Mouse (Mus musculus) stomach, embryonic 16.5 days (tissue): ENCODE data around the gene Cyb561. TPM values are rescaled to one million over a fixed set of nuclear protein-coding genes. Genes with fewer than 3 reads are reported as not detected.

Experiments
- ATAC-seq: fragments of 200-750 bp; cut with Nextera tagmentation; 2 replicates; pipeline ENCODE4 v1.8.0; 2017; ENCODE audit warnings: moderate number of reproducible peaks, moderate TSS enrichment; ENCODE audit not compliant: insufficient read depth, low FRiP score
- H3K27ac ChIP-seq: fragments of 300-500 bp; sonication (generic); 2 replicates; pipeline ENCODE4 v1.5.1; 2014; ENCODE audit warnings: low read length
- H3K27me3 ChIP-seq: fragments of 300-500 bp; sonication (generic); 2 replicates; pipeline ENCODE4 v1.6.1; 2014; ENCODE audit warnings: low read length, control low read depth, mixed read lengths; ENCODE audit not compliant: control insufficient read depth, insufficient read depth
- H3K36me3 ChIP-seq: fragments of 300-500 bp; sonication (generic); 2 replicates; pipeline ENCODE4 v1.6.1; 2014; ENCODE audit warnings: low read length; ENCODE audit not compliant: control insufficient read depth, insufficient read depth
- H3K4me1 ChIP-seq: fragments of 300-500 bp; sonication (generic); 2 replicates; pipeline ENCODE4 v1.6.1; 2014; ENCODE audit warnings: low read length, control low read depth, mixed read lengths; ENCODE audit not compliant: control insufficient read depth, insufficient read depth
- H3K4me2 ChIP-seq: fragments of 300-500 bp; sonication (generic); 2 replicates; pipeline ENCODE4 v1.6.1; 2014; ENCODE audit warnings: low read depth, low read length, mixed read lengths
- H3K4me3 ChIP-seq: fragments of 300-500 bp; sonication (generic); replicated peaks from 2 replicates; pipeline ENCODE4 v1.5.1; 2014; ENCODE audit warnings: mild to moderate bottlenecking, low read length
- H3K9ac ChIP-seq: fragments of 300-500 bp; sonication (generic); 2 replicates; pipeline ENCODE4 v1.6.1; 2014; ENCODE audit warnings: low read length
- H3K9me3 ChIP-seq: fragments of 300-500 bp; sonication (generic); replicated peaks from 2 replicates; pipeline ENCODE4 v1.6.1; 2016; ENCODE audit warnings: low read length, control low read depth; ENCODE audit not compliant: control insufficient read depth
- WGBS: fragments of 180-500 bp; shearing (Covaris S2); extraction: QIAGEN DNeasy Blood & Tissue Kit; methylation state at CpG from one replicate; pipeline ENCODE4 v1.1.7; 2014; 5-methylcytosine and 5-hydroxymethylcytosine counted together
- polyA plus RNA-seq: library from polyadenylated mRNA; unstranded; fragments of >200 nt; fragmentation: Nextera tagmentation; extraction: Ambion mirVana; gene quantifications from 2 replicates; pipeline ENCODE4 v1.2.1, GENCODE M21; 2015

Cyb561 gene
- polyA plus RNA-seq, 1 experiment from 2014 or later = 45.6 TPM

GRCm38 (mm10) chr11:105934816-105935215 lies 18.3 kb downstream of the Cyb561 start:
- Histone ChIP-seq H3K9me3 (no peaks in the 10 kb centered on the region), H3K27ac (peak overlapping the region; percentile 41), H3K4me1 (0 out of 2 replicates have a peak, but pooled peaks cover 9% of the 10 kb centered on the region), H3K9ac (no peak overlapping the region), H3K36me3 (no peaks in the 10 kb centered on the region), H3K27me3 (no peaks in the 10 kb centered on the region), H3K4me2 (no peak overlapping the region), H3K4me3 (no peak overlapping the region)
- 60% methylated on average over 6 of the region's 6 CpGs for WGBS
- peak; percentile 41; the same call in 1 of the 2 replicates for ATAC-seq

DNA sequence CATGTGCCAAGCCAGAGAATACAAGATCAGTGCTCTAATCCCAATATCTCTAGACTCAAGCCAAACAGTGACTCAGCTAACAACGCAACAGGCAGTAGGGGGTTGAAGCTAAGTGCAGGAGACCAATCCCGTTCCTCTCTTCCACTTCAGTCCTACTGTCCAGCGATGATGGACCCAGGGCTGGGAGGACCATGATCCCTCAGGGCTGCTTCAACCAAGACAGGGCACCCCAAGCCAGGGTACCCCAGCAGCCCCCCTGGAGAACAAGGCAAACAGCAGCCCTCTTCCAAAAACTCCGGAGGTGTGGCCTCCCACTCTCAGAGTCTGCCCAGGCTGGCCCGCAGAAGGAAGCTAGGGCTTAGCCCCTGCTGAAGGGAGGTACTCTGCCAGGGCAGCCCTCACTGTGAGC lies 18.8 kb downstream of the Cyb561 start:
- Histone ChIP-seq H3K4me1 (0 out of 2 replicates have a peak, but pooled peaks cover 9% of the 10 kb centered on the region), H3K27ac (peak overlapping the region; percentile 38; the same call in 1 of the 2 replicates), H3K27me3 (no peaks in the 10 kb centered on the region), H3K9me3 (no peaks in the 10 kb centered on the region), H3K9ac (no peak overlapping the region), H3K4me3 (no peak overlapping the region), H3K36me3 (no peaks in the 10 kb centered on the region), H3K4me2 (no peak overlapping the region)
- no peak; the same call in 1 of the 2 replicates for ATAC-seq
- WGBS = 51% methylated on average over 5 of the region's 5 CpGs

DNA sequence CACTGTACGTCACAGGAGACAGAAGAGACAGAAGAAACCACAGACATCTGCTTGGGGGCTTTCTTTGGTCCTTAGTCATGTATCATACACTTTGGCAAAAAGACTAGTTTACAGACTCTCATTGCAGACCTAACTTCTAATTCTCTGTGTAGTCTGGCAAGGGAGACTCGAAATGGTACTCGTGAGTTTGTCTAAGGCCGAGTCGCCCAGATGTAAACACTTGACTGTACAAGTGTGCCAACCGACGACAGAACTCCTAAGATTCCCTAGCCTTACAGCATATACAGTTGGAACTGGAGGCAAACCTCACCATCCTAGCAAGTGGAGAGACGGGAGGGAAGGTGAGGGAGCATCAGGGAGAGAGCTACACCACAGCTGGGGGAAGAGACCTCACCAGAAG lies 19.4 kb downstream of the Cyb561 start:
- Histone ChIP-seq H3K27ac (no peak overlapping the region), H3K4me2 (no peak overlapping the region)
- 77% methylated on average over 8 of the region's 8 CpGs for WGBS

GRCm38 (mm10) chr11:105931380-105931779 lies 21.8 kb downstream of the Cyb561 start:
- H3K27ac ChIP-seq = no peak overlapping the region
- H3K9me3 ChIP-seq = no peaks in the 10 kb centered on the region
- H3K4me3 ChIP-seq = no peak overlapping the region
- no peaks in the 10 kb centered on the region for H3K27me3 ChIP-seq
- H3K4me2 ChIP-seq = no peak overlapping the region
- WGBS = 89% methylated on average over 3 of the region's 3 CpGs
- ATAC-seq = no peak
- H3K9ac ChIP-seq = no peak overlapping the region
- H3K4me1 ChIP-seq = 0 out of 2 replicates have a peak, but pooled peaks cover 9% of the 10 kb centered on the region
- no peaks in the 10 kb centered on the region for H3K36me3 ChIP-seq

More for the DNA sequence above, 19.4 kb downstream of the Cyb561 start:
- Histone ChIP-seq H3K27me3 (no peaks in the 10 kb centered on the region), H3K4me3 (no peak overlapping the region), H3K9me3 (no peaks in the 10 kb centered on the region), H3K4me1 (0 out of 2 replicates have a peak, but pooled peaks cover 9% of the 10 kb centered on the region), H3K36me3 (no peaks in the 10 kb centered on the region), H3K9ac (no peak overlapping the region)
- no peak for ATAC-seq

DNA sequence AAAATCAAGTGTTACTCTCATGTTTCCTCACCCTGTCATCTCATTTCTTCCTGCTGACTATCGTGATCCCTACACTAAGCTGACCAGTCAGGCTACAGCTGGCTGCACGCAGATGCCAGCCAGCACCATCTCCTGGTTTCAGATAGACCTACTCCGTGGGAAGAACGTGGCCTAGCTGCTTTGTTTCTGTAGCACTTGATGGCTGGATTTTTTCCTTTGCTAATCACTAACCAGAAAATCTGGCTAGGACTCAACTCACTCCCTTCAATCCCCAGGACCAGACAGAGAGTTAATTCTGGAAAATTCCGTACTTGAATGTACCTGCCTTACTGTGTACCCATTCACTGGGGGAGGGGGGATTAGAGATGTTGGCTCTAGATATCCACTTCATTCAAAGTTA lies 25.0 kb downstream of the Cyb561 start:
- Histone ChIP-seq H3K9ac (no peak overlapping the region), H3K4me2 (no peak overlapping the region), H3K4me3 (no peak overlapping the region), H3K9me3 (no peaks in the 10 kb centered on the region), H3K36me3 (no peaks in the 10 kb centered on the region), H3K27me3 (no peaks in the 10 kb centered on the region), H3K4me1 (no peaks in the 10 kb centered on the region), H3K27ac (no peak overlapping the region)
- WGBS = 75% methylated on average over 5 of the region's 5 CpGs
- no peak for ATAC-seq

DNA sequence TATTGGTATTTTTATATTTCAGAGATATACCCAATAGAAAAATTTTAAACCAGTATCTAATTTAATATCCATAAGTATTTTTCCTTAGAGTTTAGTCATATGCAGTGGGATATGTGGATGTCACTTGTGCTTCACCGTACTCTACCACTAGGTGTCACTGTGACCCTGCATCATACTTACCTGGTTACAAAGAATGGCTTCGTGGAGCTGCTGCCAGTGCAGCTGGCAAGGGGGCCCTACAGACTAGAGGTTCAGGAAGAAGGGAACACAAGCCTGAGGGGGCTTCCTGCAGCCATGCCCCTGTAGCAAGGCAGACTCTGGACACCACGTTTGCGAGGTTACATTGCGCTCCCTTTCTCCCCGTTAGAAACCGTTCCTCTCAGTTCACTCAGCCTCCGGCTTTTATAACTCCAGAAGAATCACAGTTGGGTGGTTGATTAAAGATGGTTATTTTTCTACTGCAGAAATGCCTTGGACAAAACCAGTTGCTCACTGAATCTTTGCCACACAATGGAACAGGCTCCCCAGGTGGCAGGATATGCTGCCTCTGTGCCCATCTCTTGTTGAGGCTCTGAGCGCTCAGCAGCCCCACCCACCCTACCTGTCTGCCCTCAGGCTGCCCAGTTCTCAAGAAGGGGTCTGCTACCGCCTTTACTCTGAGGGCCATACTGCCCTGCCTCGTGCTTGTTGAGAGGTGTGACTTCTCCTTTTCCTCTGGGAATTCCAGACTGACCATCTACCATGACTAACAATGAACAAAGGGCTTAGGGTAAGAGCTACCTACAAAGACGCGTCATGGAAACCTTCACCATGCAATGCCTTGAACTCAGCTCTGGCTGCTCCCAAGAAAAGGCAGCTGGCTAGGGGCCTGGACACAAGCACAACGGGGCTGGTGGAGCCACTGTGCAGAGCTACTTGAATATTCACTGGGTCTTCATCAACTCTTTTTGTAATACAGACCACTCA lies 25.8 kb downstream of the Cyb561 start:
- Histone ChIP-seq H3K9me3 (no peaks in the 10 kb centered on the region), H3K36me3 (no peaks in the 10 kb centered on the region), H3K27me3 (no peaks in the 10 kb centered on the region), H3K4me1 (no peaks in the 10 kb centered on the region), H3K9ac (no peak overlapping the region), H3K4me2 (no peak overlapping the region), H3K4me3 (no peak overlapping the region), H3K27ac (no peak overlapping the region)
- 57% methylated on average over 14 of the region's 14 CpGs for WGBS
- peak; percentile 44; the same call in 1 of the 2 replicates for ATAC-seq

GRCm38 (mm10) chr11:105922769-105923663 lies 30.1 kb downstream of the Cyb561 start:
- Histone ChIP-seq H3K27me3 (no peaks in the 10 kb centered on the region), H3K4me3 (no peak overlapping the region), H3K4me1 (no peaks in the 10 kb centered on the region), H3K27ac (no peak overlapping the region), H3K4me2 (no peak overlapping the region), H3K9ac (no peak overlapping the region), H3K36me3 (no peaks in the 10 kb centered on the region), H3K9me3 (no peaks in the 10 kb centered on the region)
- 90% methylated on average over 20 of the region's 20 CpGs for WGBS
- ATAC-seq = no peak

DNA sequence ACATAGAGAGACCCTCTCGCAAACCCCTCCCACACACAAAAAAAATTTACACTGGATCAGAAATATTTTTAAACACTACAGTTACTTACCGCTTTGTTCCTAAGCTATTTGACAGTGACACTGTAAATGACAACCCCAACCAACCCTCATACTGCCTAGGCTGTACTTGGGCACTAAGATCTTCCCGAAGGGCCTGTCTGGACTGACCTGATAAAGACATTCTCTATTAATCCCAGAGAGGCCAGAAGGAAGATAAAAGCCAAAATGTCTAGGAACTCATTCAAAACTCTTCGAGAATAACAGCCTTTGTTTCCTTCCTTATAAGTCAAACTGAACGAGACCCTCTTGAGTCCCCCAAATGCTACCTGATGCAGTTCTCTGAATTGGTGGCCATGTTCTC lies 31.9 kb downstream of the Cyb561 start:
- H3K36me3 ChIP-seq = no peaks in the 10 kb centered on the region
- no peak overlapping the region for H3K4me3 ChIP-seq
- 91% methylated on average over 5 of the region's 5 CpGs for WGBS
- no peaks in the 10 kb centered on the region for H3K27me3 ChIP-seq
- H3K4me2 ChIP-seq = no peak overlapping the region
- H3K4me1 ChIP-seq = no peaks in the 10 kb centered on the region
- no peak overlapping the region for H3K27ac ChIP-seq
- no peak overlapping the region for H3K9ac ChIP-seq
- no peaks in the 10 kb centered on the region for H3K9me3 ChIP-seq
- ATAC-seq = no peak
